ENCODE assay signal across 8 mouse cellular contexts in the genomic region with DNA sequence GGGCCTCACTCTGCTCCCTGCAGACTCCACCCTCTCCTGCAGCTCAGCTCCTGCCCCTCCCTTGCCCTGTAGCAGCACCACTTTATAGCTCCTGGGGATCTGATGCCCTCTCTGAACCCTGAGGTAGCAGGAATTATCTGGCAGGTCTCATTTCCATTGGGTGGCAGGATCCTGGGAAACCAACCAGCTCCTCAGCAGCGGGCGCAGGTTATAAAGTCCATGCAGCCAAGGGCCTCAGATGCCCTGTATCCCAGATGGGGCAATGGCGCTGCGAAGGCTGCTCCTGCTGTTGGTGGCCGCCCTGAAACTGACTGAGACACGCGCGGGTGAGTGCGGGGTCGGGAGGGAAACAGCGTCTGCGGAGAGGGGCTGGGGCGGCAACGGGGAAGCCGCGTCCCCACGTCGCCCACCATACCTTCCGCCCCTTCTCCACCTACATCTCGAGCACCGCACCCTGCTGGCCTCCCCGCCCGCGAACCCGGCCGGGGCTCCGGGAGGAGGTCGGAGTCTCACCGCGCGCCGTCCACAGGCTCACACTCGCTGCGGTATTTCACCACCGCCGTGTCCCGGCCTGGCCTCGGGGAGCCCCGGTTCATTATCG. TPM values are rescaled to one million over a fixed set of nuclear protein-coding genes. Genes with fewer than 3 reads are reported as not detected.
DNase-seq lines count a peak whose midpoint lies in the region; ATAC-seq and TF ChIP-seq lines count a peak whose summit lies in the region.

A gene (plus strand): TSS at position 172 of the 601 bp plus-strand sequence.

- no peak for DNase-seq in heart, postnatal 25 days (ENCODE audit: low spot score)
- peak; percentile 49 to 65 for DNase-seq in thymus, postnatal 10 days (ENCODE audit: low spot score in 2 of 2)
- no peak for DNase-seq in cerebellum, adult 9-10 months
- no peak for DNase-seq in cerebellum, postnatal 36 days

- H3K4me1 ChIP-seq in heart, embryonic 12.5 days (replicated peaks) = peaks cover 13% of the 10 kb centered on the region
- no peaks in the 10 kb centered on the region for H3K4me1 ChIP-seq in bone marrow, adult 2 months (ENCODE audit: control insufficient read depth, insufficient read depth, low read length)
- H3K4me1 ChIP-seq in hindbrain, embryonic 16.5 days (ENCODE audit: control insufficient read depth, insufficient read depth, low read depth, low read length) = peaks cover 10% of the 10 kb centered on the region
- 0 out of 2 replicates have a peak, but pooled peaks cover 3% of the 10 kb centered on the region for H3K4me1 ChIP-seq in liver, embryonic 15.5 days (replicated peaks)

- H3K36me3 ChIP-seq in heart, embryonic 12.5 days = no peaks in the 10 kb centered on the region
- H3K36me3 ChIP-seq in hindbrain, embryonic 16.5 days (ENCODE audit: control insufficient read depth, insufficient read depth, low read length) = no peaks in the 10 kb centered on the region
- no peaks in the 10 kb centered on the region for H3K36me3 ChIP-seq in liver, embryonic 15.5 days (replicated peaks)

- peak within 1 kb of the TSS; percentile 45 for H3K4me3 ChIP-seq in heart, embryonic 12.5 days
- H3K4me3 ChIP-seq in bone marrow, adult 2 months (replicated peaks; ENCODE audit: control insufficient read depth, low read depth, low read length) = peak within 1 kb of the TSS; percentile 40
- peak within 1 kb of the TSS; percentile 41 for H3K4me3 ChIP-seq in hindbrain, embryonic 16.5 days (ENCODE audit: low read length)
- H3K4me3 ChIP-seq in liver, embryonic 15.5 days (replicated peaks) = peak within 1 kb of the TSS; percentile 43

- H3K27ac ChIP-seq in heart, embryonic 12.5 days (ENCODE audit: poor library complexity, severe bottlenecking) = no peak within 1 kb of the TSS
- no peak within 1 kb of the TSS for H3K27ac ChIP-seq in bone marrow, adult 2 months (ENCODE audit: control insufficient read depth, insufficient read depth, low read depth, low read length, poor library complexity)
- no peak within 1 kb of the TSS for H3K27ac ChIP-seq in hindbrain, embryonic 16.5 days (ENCODE audit: low read depth, low read length)
- H3K27ac ChIP-seq in liver, embryonic 15.5 days (replicated peaks) = no peak within 1 kb of the TSS

- intact Hi-C loops in heart, postnatal 25 days (cut with DNase I) = no loop called here

- no peaks in the 10 kb centered on the region for H3K9me3 ChIP-seq in heart, embryonic 12.5 days (replicated peaks)
- no peaks in the 10 kb centered on the region for H3K9me3 ChIP-seq in hindbrain, embryonic 16.5 days (ENCODE audit: control insufficient read depth, low read length)
- H3K9me3 ChIP-seq in liver, embryonic 15.5 days (replicated peaks) = no peaks in the 10 kb centered on the region

- ATAC-seq in heart, embryonic 12.5 days (ENCODE audit: insufficient number of reproducible peaks, low FRiP score) = no peak
- ATAC-seq in hindbrain, embryonic 16.5 days = peak; percentile 61
- no peak for ATAC-seq in liver, embryonic 15.5 days (ENCODE audit: insufficient read depth)

- no peak; the same call in 1 of the 2 replicates for TF ChIP-seq POLR2A in bone marrow, adult 2 months (IDR thresholded peaks at IDR 0.05; ENCODE audit: borderline replicate concordance, control insufficient read depth, low read depth, low read length)

- H3K9ac ChIP-seq in heart, embryonic 12.5 days = peak within 1 kb of the TSS; percentile 44
- H3K9ac ChIP-seq in hindbrain, embryonic 16.5 days (ENCODE audit: low read depth, low read length) = peak within 1 kb of the TSS; percentile 58
- H3K9ac ChIP-seq in liver, embryonic 15.5 days = no peak within 1 kb of the TSS

- H3K4me2 ChIP-seq in heart, embryonic 12.5 days = peak within 1 kb of the TSS; percentile 94
- peak within 1 kb of the TSS; percentile 61 for H3K4me2 ChIP-seq in hindbrain, embryonic 16.5 days (ENCODE audit: low read length)
- peak within 1 kb of the TSS; percentile 58 for H3K4me2 ChIP-seq in liver, embryonic 15.5 days

- peaks cover 54% of the 10 kb centered on the region for H3K27me3 ChIP-seq in heart, embryonic 12.5 days (replicated peaks)
- H3K27me3 ChIP-seq in hindbrain, embryonic 16.5 days (replicated peaks; ENCODE audit: control insufficient read depth, insufficient read depth, low read length) = peaks cover 23% of the 10 kb centered on the region
- H3K27me3 ChIP-seq in liver, embryonic 15.5 days = peaks cover 64% of the 10 kb centered on the region

- TF ChIP-seq CTCF in bone marrow, adult 2 months (IDR thresholded peaks at IDR 0.05; ENCODE audit: control insufficient read depth, insufficient read depth, low read length) = no peak

- WGBS in heart, embryonic 12.5 days = 2% methylated on average over 36 of the region's 40 CpGs
- WGBS in bone marrow, adult 2 months = 2% methylated on average over 40 of the region's 40 CpGs
- WGBS in hindbrain, embryonic 16.5 days = under 1% methylated on average over 31 of the region's 40 CpGs
- WGBS in liver, embryonic 15.5 days (ENCODE audit: insufficient replicate concordance) = 2% methylated on average over 40 of the region's 40 CpGs

RNA-seq across cellular contexts. Expression of the gene that starts here (rescaled TPM):
- 4.1 and 5.0 TPM in 2 replicates for polyA plus RNA-seq in heart, embryonic 12.5 days (2016; fragmentation: Nextera tagmentation; extraction: Ambion mirVana)
- total RNA-seq in heart, postnatal 25 days (2021) = under 1 TPM; 0.95 to 0.99 TPM
- not detected in 2 replicates for polyA plus RNA-seq in bone marrow, adult 2 months (2011; ENCODE audit: insufficient read depth, insufficient read length, low replicate concordance, missing spikeins)
- 3.7 and 6.3 TPM in 2 replicates for polyA plus RNA-seq in hindbrain, embryonic 16.5 days (2015; fragmentation: Nextera tagmentation; extraction: Ambion mirVana)
- polyA plus RNA-seq in liver, embryonic 15.5 days (2015; fragmentation: Nextera tagmentation; extraction: Ambion mirVana) = 0.94 and 1.4 TPM in 2 replicates

Comparison
In these comparisons a context has a peak if more than half of its experiments do, and no peak if none do; other contexts are left out.
1. DNase-seq: peak in thymus, postnatal 10 days (2 of 2); none in heart, postnatal 25 days (single experiment), cerebellum, adult 9-10 months (single experiment) and cerebellum, postnatal 36 days (0 of 2).
2. Peak in every context shown above with its lines, with median percentiles within 50 percentile points of each other: H3K4me2 ChIP-seq and H3K4me3 ChIP-seq.